Mouse (Mus musculus): ENCODE measurements at regions not wholly inside any gene's neighbourhood (a gene's known extent, or its start where the extent isn't known, plus 50 kb on each side); places are given as distances from the start of the nearest gene placed in this dataset.

DNA sequence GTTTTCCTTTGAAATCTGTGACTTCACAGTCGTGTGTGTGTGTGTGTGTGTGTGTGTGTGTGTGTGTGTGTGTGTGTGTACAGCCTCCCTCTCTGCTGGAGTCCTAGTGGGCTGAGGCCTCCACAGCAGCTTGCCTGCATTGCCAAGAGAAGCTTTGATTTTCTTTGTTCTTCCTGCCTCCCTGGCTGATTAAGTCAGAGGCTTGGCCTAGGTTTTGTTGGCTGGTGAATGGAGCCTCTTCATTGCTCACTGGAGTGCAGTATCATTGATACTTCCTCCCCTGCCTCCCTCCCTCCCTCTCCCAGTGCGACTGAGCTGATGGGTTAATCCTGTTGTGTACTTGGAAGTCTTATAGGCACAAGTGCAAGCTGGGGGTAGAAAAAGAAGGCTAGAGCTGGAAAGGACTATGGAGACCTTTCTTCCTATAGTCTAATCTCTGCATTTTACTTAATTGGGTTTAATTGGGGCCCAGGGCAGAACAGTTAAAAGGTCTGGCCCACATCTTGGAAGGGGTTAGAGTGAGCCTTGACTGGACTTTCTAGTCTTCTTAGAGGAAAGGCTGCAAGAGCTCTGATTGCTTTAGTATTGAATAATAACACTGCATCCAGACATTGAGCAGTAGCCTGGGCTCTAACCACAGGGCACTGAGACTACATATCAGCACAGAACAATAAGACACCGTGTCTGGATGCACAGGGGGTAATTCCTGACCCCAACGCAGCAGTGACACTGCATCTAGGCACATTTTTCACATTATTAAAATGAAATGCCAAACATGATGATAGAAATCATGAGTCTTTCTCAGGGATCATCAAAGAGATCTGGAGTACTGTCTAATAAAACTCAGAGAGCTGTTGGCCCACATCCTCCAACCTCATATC is 62.9 kb upstream of the Nepro start:
- H3K4me3 ChIP-seq (ENCODE audit: low read depth, low read length): no peak overlapping the region
- no peaks in the 10 kb centered on the region for H3K36me3 ChIP-seq (ENCODE audit: control insufficient read depth, insufficient read depth, low read length)
- whole genome bisulfite sequencing: 79% methylated on average over 4 of the region's 4 CpGs
- H3K4me2 ChIP-seq (ENCODE audit: low read depth, severe bottlenecking): no peak overlapping the region
- ATAC-seq (ENCODE audit: insufficient number of reproducible peaks, low FRiP score, low TSS enrichment, low read depth): no peak
- no peak for DNase-seq (ENCODE audit: low spot score)
- no peaks in the 10 kb centered on the region for H3K9me3 ChIP-seq (ENCODE audit: control insufficient read depth, low read length)
- H3K27ac ChIP-seq (replicated peaks; ENCODE audit: low read depth, low read length): no peak overlapping the region
- H3K27me3 ChIP-seq (ENCODE audit: control insufficient read depth, insufficient read depth, low read length): no peaks in the 10 kb centered on the region
- peaks cover 28% of the 10 kb centered on the region for H3K4me1 ChIP-seq (ENCODE audit: control insufficient read depth, insufficient read depth, low read length)
- no peak overlapping the region for H3K9ac ChIP-seq (ENCODE audit: low read length)

DNA sequence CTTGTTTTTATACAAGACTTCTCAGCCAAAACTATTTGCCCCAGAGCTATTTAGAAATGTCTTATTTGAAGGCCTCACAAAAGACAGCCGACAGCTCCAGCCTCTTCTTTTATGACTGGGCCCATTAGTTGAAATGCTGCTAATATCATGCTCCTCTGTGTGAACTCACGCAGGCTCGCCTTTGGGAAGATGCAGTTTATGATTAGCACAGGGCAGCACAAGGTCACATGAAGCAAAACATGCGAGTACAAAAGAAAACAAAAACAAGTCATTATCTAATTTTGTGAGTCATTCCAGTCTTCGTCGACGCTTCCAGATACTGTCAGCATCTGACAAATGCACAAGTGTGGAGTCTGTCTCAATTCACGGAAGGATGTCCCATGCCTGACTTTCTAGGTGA is 65.8 kb upstream of the Nepro start:
- Histone ChIP-seq H3K4me2 (ENCODE audit: low read depth, severe bottlenecking) (no peak overlapping the region), H3K4me3 (ENCODE audit: low read depth, low read length) (no peak overlapping the region), H3K27me3 (ENCODE audit: control insufficient read depth, insufficient read depth, low read length) (no peaks in the 10 kb centered on the region), H3K4me1 (ENCODE audit: control insufficient read depth, insufficient read depth, low read length) (peaks cover 8% of the 10 kb centered on the region), H3K9me3 (ENCODE audit: control insufficient read depth, low read length) (no peaks in the 10 kb centered on the region), H3K9ac (ENCODE audit: low read length) (no peak overlapping the region), H3K36me3 (ENCODE audit: control insufficient read depth, insufficient read depth, low read length) (no peaks in the 10 kb centered on the region), H3K27ac (replicated peaks; ENCODE audit: low read depth, low read length) (no peak overlapping the region)
- DNase-seq (ENCODE audit: low spot score) (no peak), ATAC-seq (ENCODE audit: insufficient number of reproducible peaks, low FRiP score, low TSS enrichment, low read depth) (no peak)
- WGBS: 57% methylated on average over 8 of the region's 8 CpGs

DNA sequence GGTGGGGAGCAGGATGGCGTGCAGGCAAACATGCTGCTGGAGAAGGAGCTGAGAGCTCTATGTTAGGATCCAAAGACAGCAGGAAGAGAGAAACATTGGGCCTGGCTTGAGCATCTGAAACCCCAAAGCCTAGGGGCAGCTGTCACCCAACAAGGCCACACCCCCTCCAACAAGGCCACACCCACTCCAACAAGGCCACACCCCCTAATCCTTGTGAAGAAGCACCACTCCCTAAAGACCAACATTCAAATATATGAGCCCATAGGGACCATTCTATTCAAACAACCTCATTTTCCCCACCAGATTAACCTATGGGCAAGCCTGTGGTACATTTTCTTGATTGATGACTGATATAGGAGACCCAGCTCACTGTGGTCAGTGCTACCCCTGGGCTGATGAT is 67.9 kb upstream of the Nepro start:
- DNase-seq (ENCODE audit: low spot score): no peak
- H3K4me2 ChIP-seq (ENCODE audit: low read depth, severe bottlenecking): no peak overlapping the region
- no peak overlapping the region for H3K27ac ChIP-seq (replicated peaks; ENCODE audit: low read depth, low read length)
- 92% methylated on average over 1 of the region's 1 CpGs for WGBS
- no peaks in the 10 kb centered on the region for H3K9me3 ChIP-seq (ENCODE audit: control insufficient read depth, low read length)
- H3K4me1 ChIP-seq (ENCODE audit: control insufficient read depth, insufficient read depth, low read length): no peaks in the 10 kb centered on the region; the same call in 1 of the 2 replicates
- no peak overlapping the region for H3K9ac ChIP-seq (ENCODE audit: low read length)
- no peak overlapping the region for H3K4me3 ChIP-seq (ENCODE audit: low read depth, low read length)
- H3K27me3 ChIP-seq (ENCODE audit: control insufficient read depth, insufficient read depth, low read length): no peaks in the 10 kb centered on the region
- H3K36me3 ChIP-seq (ENCODE audit: control insufficient read depth, insufficient read depth, low read length): no peaks in the 10 kb centered on the region
- ATAC-seq (ENCODE audit: insufficient number of reproducible peaks, low FRiP score, low TSS enrichment, low read depth): no peak

DNA sequence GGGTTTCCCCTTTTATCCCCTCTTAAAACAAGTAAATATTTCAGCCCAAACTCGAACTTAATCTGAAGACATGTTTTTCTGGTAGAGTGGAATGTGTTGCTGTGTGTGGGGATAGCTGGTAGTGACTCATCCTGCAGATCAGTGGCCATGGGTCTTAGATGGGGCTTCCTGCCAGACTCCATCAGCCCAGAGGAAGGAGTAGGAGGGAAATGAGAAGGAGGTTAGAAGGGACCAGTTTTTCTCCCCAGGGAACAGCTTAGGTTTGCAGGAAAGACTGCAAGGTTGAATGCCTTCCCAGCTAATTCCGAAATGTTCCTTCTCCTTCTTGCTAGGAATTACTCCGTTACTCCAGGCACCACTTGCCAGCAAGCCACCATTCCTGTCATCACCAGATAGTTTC is 68.8 kb upstream of the Nepro start:
- Histone ChIP-seq H3K9ac (ENCODE audit: low read length) (no peak overlapping the region), H3K27me3 (ENCODE audit: control insufficient read depth, insufficient read depth, low read length) (no peaks in the 10 kb centered on the region), H3K9me3 (ENCODE audit: control insufficient read depth, low read length) (no peaks in the 10 kb centered on the region), H3K4me2 (ENCODE audit: low read depth, severe bottlenecking) (no peak overlapping the region), H3K36me3 (ENCODE audit: control insufficient read depth, insufficient read depth, low read length) (no peaks in the 10 kb centered on the region), H3K27ac (replicated peaks; ENCODE audit: low read depth, low read length) (no peak overlapping the region), H3K4me3 (ENCODE audit: low read depth, low read length) (no peak overlapping the region), H3K4me1 (ENCODE audit: control insufficient read depth, insufficient read depth, low read length) (no peaks in the 10 kb centered on the region; the same call in 1 of the 2 replicates)
- WGBS: 79% methylated on average over 3 of the region's 3 CpGs
- ATAC-seq (ENCODE audit: insufficient number of reproducible peaks, low FRiP score, low TSS enrichment, low read depth) (no peak), DNase-seq (ENCODE audit: low spot score) (no peak)

DNA sequence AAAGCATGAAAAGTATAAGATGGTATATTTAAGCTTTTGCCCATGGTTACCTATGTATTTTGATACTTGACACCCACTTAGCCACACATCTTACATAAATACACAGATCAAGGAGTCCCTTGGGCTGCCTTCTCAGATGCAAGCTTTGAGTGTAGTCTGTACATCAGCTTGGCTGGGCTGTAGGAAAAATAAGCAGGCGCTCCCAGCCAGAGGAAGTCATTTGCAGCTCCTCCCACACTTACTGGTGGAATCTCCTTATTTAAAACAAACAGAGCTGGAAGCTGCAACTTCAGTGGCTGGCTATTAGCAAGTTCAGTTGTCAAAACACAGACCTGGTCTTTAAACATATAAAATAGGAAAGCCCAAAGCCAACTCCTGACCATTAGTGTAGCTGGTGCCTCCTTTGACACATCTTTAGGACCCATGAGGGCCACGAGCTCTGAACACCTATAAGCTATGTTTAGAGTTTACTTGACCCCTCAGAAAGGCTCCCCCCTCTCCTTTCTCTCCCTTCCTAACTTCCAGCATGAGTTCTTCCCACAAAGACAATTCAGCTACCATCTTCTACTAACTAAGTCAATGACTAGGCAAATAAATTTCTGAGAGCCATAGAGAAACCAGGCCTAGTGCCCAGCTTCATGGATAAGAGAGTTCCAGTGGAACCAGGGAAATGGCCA is 75.4 kb upstream of the Nepro start:
- Histone ChIP-seq H3K4me1 (ENCODE audit: control insufficient read depth, insufficient read depth, low read length) (peaks cover 13% of the 10 kb centered on the region), H3K9me3 (ENCODE audit: control insufficient read depth, low read length) (no peaks in the 10 kb centered on the region), H3K36me3 (ENCODE audit: control insufficient read depth, insufficient read depth, low read length) (no peaks in the 10 kb centered on the region), H3K27ac (replicated peaks; ENCODE audit: low read depth, low read length) (no peak overlapping the region), H3K27me3 (ENCODE audit: control insufficient read depth, insufficient read depth, low read length) (no peaks in the 10 kb centered on the region), H3K4me2 (ENCODE audit: low read depth, severe bottlenecking) (no peak overlapping the region), H3K9ac (ENCODE audit: low read length) (no peak overlapping the region), H3K4me3 (ENCODE audit: low read depth, low read length) (no peak overlapping the region)
- ATAC-seq (ENCODE audit: insufficient number of reproducible peaks, low FRiP score, low TSS enrichment, low read depth) (no peak), DNase-seq (ENCODE audit: low spot score) (no peak)
- WGBS: 53% methylated on average over 2 of the region's 2 CpGs

DNA sequence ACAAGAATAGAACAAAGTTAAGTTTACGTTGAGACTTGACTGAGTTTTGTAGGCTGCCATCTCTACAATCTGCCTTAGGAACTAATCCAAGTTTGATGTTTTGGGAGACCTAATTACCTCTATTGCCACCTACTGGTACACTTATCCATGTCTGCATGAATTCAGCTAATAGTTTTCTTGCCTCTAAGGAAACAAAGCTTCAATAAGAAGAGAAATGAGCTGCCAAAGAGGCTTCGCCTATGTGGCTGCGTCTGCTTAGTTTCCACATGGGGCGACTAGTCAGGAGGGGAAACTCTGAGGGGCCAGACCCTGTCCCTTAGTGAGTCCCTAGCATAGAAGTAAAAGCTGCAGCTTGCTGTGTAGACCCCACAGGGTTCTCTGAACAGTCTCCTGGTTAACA is 80.1 kb upstream of the Nepro start:
- H3K4me2 ChIP-seq (ENCODE audit: low read depth, severe bottlenecking): no peak overlapping the region
- H3K4me1 ChIP-seq (ENCODE audit: control insufficient read depth, insufficient read depth, low read length): peaks cover 9% of the 10 kb centered on the region
- no peak overlapping the region for H3K4me3 ChIP-seq (ENCODE audit: low read depth, low read length)
- H3K36me3 ChIP-seq (ENCODE audit: control insufficient read depth, insufficient read depth, low read length): no peaks in the 10 kb centered on the region
- WGBS: 24% methylated on average over 4 of the region's 4 CpGs
- H3K27me3 ChIP-seq (ENCODE audit: control insufficient read depth, insufficient read depth, low read length): no peaks in the 10 kb centered on the region
- H3K27ac ChIP-seq (replicated peaks; ENCODE audit: low read depth, low read length): peak overlapping the region; percentile 32; the same call in 1 of the 2 replicates
- ATAC-seq (ENCODE audit: insufficient number of reproducible peaks, low FRiP score, low TSS enrichment, low read depth): peak; percentile 6; the same call in 1 of the 2 replicates
- peak; percentile 41 for DNase-seq (ENCODE audit: low spot score)
- no peaks in the 10 kb centered on the region for H3K9me3 ChIP-seq (ENCODE audit: control insufficient read depth, low read length)
- no peak overlapping the region for H3K9ac ChIP-seq (ENCODE audit: low read length)

DNA sequence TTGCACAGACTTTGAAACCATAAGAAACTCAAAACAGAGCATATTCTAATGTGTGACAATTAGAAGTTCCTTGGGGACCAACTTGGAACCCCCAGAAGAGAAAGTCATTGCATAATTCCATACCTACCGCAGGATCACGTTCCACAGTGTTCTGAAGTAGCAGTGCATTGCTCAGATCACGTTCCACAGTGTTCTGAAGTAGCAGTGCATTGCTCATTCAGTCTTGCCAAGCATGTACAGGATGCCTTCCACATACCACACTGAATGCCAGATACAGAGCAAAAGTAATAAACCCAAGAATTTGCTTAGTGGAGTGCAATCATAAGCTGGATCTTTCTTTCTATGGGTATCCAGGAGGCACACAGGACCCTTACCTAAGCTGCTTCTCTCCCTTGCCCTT is 78.4 kb upstream of the Boc start:
- H3K9me3 ChIP-seq (ENCODE audit: control insufficient read depth, low read length): no peaks in the 10 kb centered on the region
- H3K4me3 ChIP-seq (ENCODE audit: low read depth, low read length): no peak overlapping the region
- H3K36me3 ChIP-seq (ENCODE audit: control insufficient read depth, insufficient read depth, low read length): no peaks in the 10 kb centered on the region
- H3K27ac ChIP-seq (replicated peaks; ENCODE audit: low read depth, low read length): no peak overlapping the region
- H3K4me2 ChIP-seq (ENCODE audit: low read depth, severe bottlenecking): no peak overlapping the region
- WGBS: 86% methylated on average over 3 of the region's 3 CpGs
- no peak overlapping the region for H3K9ac ChIP-seq (ENCODE audit: low read length)
- H3K4me1 ChIP-seq (ENCODE audit: control insufficient read depth, insufficient read depth, low read length): peaks cover 17% of the 10 kb centered on the region
- no peaks in the 10 kb centered on the region for H3K27me3 ChIP-seq (ENCODE audit: control insufficient read depth, insufficient read depth, low read length)
- DNase-seq (ENCODE audit: low spot score): no peak
- ATAC-seq (ENCODE audit: insufficient number of reproducible peaks, low FRiP score, low TSS enrichment, low read depth): no peak

DNA sequence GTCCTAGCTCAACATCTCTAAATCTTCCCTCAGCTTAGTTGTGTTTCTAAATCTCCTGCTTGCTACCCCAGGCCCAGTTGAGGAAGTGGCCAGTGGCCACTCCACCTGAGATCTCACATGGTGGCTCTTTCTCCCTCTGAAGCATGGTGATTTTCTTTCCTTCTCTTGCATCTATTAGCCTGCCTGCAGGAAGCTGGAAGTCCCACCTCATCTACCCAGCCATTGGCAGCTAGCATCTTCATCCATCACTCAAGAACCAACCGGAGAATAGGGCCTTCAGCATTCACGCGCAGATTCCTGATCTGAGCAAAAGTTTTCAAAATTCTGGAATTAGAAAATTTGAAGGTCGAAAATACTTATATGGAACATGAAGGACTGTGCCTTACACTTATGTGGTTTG is 75.8 kb upstream of the Boc start:
- WGBS: 97% methylated on average over 4 of the region's 4 CpGs
- Histone ChIP-seq H3K27me3 (ENCODE audit: control insufficient read depth, insufficient read depth, low read length) (no peaks in the 10 kb centered on the region), H3K9ac (ENCODE audit: low read length) (no peak overlapping the region), H3K4me3 (ENCODE audit: low read depth, low read length) (no peak overlapping the region), H3K4me2 (ENCODE audit: low read depth, severe bottlenecking) (no peak overlapping the region), H3K4me1 (ENCODE audit: control insufficient read depth, insufficient read depth, low read length) (peaks cover 38% of the 10 kb centered on the region), H3K27ac (replicated peaks; ENCODE audit: low read depth, low read length) (no peak overlapping the region), H3K36me3 (ENCODE audit: control insufficient read depth, insufficient read depth, low read length) (no peaks in the 10 kb centered on the region), H3K9me3 (ENCODE audit: control insufficient read depth, low read length) (no peaks in the 10 kb centered on the region)
- DNase-seq (ENCODE audit: low spot score) (no peak), ATAC-seq (ENCODE audit: insufficient number of reproducible peaks, low FRiP score, low TSS enrichment, low read depth) (no peak)

All from limb, embryonic 11.5 days (tissue).